Mouse (Mus musculus) midbrain, embryonic 14.5 days (tissue): ENCODE measurements around the gene Dpagt1. TPM values are rescaled to one million over a fixed set of nuclear protein-coding genes. Genes with fewer than 3 reads are reported as not detected.
"Not testable (repeated sequence)": the region's sequence is repeated elsewhere in the genome, so short reads cannot be mapped to it uniquely, and the experiment has no call there.

ENCODE experiments used
- ATAC-seq: fragments of 200-750 bp; cut with Nextera tagmentation; 2 replicates; pipeline ENCODE4 v1.8.0; 2017; ENCODE audit warnings: moderate number of reproducible peaks, moderate library complexity; ENCODE audit not compliant: low FRiP score, low TSS enrichment
- DNase-seq: peaks from one replicate; pipeline ENCODE4 v3.0.0-alpha.2; 2015
- H3K27ac ChIP-seq: fragments of 300-500 bp; sonication (generic); replicated peaks from 2 replicates; pipeline ENCODE4 v1.5.1; 2014; ENCODE audit warnings: mild to moderate bottlenecking, low read depth, low read length, moderate library complexity
- H3K27me3 ChIP-seq: fragments of 300-500 bp; sonication (generic); 2 replicates; pipeline ENCODE4 v1.6.1; 2014; ENCODE audit warnings: low read length, control low read depth, mixed read lengths; ENCODE audit not compliant: control insufficient read depth, insufficient read depth
- H3K36me3 ChIP-seq: fragments of 300-500 bp; sonication (generic); 2 replicates; pipeline ENCODE4 v1.6.1; 2014; ENCODE audit warnings: low read length, control low read depth; ENCODE audit not compliant: control insufficient read depth, insufficient read depth
- H3K4me1 ChIP-seq: fragments of 300-500 bp; sonication (generic); 2 replicates; pipeline ENCODE4 v1.6.1; 2014; ENCODE audit warnings: mild to moderate bottlenecking, antibody characterized with exemption, low read length, control low read depth; ENCODE audit not compliant: control insufficient read depth, insufficient read depth
- H3K4me2 ChIP-seq: fragments of 300-500 bp; sonication (generic); 2 replicates; pipeline ENCODE4 v1.6.1; 2014; ENCODE audit warnings: mild to moderate bottlenecking, low read length, moderate library complexity
- H3K4me3 ChIP-seq: fragments of 300-500 bp; sonication (generic); replicated peaks from 2 replicates; pipeline ENCODE4 v1.5.1; 2014; ENCODE audit warnings: low read depth, low read length
- H3K9ac ChIP-seq: fragments of 300-500 bp; sonication (generic); replicated peaks from 2 replicates; pipeline ENCODE4 v1.6.1; 2014; ENCODE audit warnings: mild to moderate bottlenecking, low read length, moderate library complexity
- H3K9me3 ChIP-seq: fragments of 300-500 bp; sonication (generic); 2 replicates; pipeline ENCODE4 v1.6.1; 2016; ENCODE audit warnings: low read length, control low read depth, mixed read lengths; ENCODE audit not compliant: control insufficient read depth
- WGBS: fragments of 180-500 bp; shearing (Covaris S2); extraction: QIAGEN DNeasy Blood & Tissue Kit; methylation state at CpG from one replicate; pipeline ENCODE4 v1.1.7; 2014; 5-methylcytosine and 5-hydroxymethylcytosine counted together
- microRNA-seq: library from miRNA; unstranded; fragments of <30 nt; microRNA quantifications from one replicate; pipeline ENCODE4, GENCODE M21; 2016
- polyA plus RNA-seq: library from polyadenylated mRNA; unstranded; fragments of >200 nt; fragmentation: Nextera tagmentation; extraction: Ambion mirVana; gene quantifications from 2 replicates; pipeline ENCODE4 v1.2.1, GENCODE M21; 2014

The Dpagt1 gene
- polyA plus RNA-seq, 1 experiment from 2014 or later: 37.0 TPM

DNA sequence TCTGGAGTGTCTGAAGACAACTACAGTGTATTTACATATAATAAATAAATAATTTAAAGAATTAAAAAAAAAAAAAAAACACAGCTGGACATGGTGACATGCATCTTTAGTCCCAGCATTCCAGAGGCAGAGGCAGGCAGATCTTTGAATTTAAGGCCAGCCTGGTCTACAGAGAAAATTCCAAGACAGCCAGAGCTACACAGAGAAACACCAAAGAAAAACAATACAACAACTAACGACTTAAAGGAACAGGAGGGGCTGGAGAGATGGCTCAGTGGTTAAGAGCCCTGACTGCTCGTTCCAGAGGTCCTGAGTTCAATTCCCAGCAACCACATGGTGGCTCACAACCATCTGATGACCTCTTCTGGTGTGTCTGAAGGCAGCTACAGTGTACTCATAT lies 51.5 kb downstream of the Dpagt1 start:
- not testable (repeated sequence) for H3K4me3 ChIP-seq, H3K9ac ChIP-seq, DNase-seq, H3K27me3 ChIP-seq, H3K9me3 ChIP-seq, H3K27ac ChIP-seq, H3K4me2 ChIP-seq, ATAC-seq
- WGBS: 93% methylated on average over 2 of the region's 2 CpGs
- H3K4me1 ChIP-seq: peaks cover 21% of the 10 kb centered on the region
- H3K36me3 ChIP-seq: peaks cover 17% of the 10 kb centered on the region

DNA sequence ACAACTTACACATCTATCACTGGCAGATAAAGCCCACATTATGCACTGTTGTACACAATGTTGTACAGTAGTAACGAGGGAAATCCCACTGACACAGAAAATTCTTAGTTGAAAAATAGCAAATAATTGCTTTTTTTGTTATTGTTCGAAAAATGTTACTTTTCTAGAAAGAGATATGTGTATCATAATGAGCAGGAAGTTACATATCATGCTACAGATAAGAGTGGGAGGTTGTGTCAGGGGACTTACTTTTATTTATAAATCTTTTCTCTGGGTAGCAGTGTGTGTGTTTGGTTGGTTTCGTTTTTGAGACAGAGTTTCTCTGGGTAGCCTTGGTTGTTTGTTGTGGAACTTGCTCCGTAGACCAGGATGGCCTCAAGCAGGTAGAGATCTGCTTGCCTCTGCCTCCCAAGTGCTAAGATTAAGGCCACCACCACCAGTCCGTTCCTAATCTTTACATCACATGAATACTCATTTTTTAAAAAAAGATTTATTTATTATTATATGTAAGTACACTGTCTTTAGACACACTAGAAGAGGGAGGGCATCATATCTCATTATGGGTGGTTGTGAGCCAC lies 52.4 kb downstream of the Dpagt1 start:
- H3K36me3 ChIP-seq: peaks cover 26% of the 10 kb centered on the region
- DNase-seq: no peak
- H3K4me3 ChIP-seq: peak overlapping the region; percentile 88
- ATAC-seq: no peak
- peaks cover 21% of the 10 kb centered on the region for H3K4me1 ChIP-seq
- peak overlapping the region; percentile 90; the same call in 1 of the 2 replicates for H3K27ac ChIP-seq
- peak overlapping the region; percentile 72 for H3K9ac ChIP-seq
- H3K4me2 ChIP-seq: peak overlapping the region; percentile 65
- WGBS: 91% methylated on average over 5 of the region's 5 CpGs
- H3K9me3 ChIP-seq: no peaks in the 10 kb centered on the region
- no peaks in the 10 kb centered on the region for H3K27me3 ChIP-seq

DNA sequence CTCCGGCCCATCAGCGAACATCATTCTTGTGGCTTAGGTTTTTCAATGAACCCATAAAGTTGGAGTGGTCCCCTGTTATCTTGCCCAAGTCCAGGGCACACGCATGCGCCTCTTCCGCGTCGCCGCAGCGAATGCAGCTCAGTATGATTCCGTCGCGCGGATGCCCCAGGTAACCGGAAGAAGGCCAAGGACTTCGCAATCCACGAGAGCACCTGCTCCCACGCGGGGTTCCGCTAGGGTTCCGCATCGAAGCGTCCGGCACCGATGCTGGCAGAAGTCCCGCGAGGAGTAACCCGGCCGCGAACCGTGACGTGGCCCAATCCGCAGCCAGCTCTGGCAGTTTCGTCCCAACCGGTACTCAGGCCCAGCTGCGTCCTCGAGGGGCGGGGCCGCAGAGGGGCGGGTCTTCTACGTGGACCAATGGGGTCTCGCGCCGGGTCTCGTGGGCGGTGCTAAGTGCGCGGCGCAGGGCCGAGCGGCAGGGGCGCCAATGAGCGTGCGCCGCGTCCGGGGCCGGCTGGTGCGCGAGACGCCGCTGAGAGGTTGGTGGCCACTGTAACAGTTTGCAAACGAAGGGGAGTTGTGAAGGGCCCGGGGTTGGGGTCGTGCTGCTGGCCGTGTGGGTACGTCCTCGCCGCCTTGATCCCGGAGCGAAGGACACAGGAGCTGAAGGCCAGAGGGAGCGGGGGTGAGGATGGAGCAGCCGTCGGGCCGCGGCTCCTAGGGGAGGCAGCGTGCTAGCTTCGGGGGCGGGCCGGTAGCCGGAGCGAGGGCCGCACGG lies 53.4 kb downstream of the Dpagt1 start, which contains the start of gene Hyou1:
TSS of gene Hyou1 (plus strand) at position 437 of the 781 bp plus-strand sequence.
- peaks cover 21% of the 10 kb centered on the region for H3K4me1 ChIP-seq
- under 1% methylated on average over 83 of the region's 83 CpGs for WGBS
- no peaks in the 10 kb centered on the region for H3K9me3 ChIP-seq
- peak within 1 kb of the TSS; percentile 91 for H3K9ac ChIP-seq
- ATAC-seq (peak; percentile 99), DNase-seq (peak; percentile 99)
- peak within 1 kb of the TSS; percentile 95 for H3K4me2 ChIP-seq
- peak within 1 kb of the TSS; percentile 88 for H3K4me3 ChIP-seq
- H3K36me3 ChIP-seq: peaks cover 36% of the 10 kb centered on the region
- H3K27me3 ChIP-seq: no peaks in the 10 kb centered on the region
- peak within 1 kb of the TSS; percentile 90 for H3K27ac ChIP-seq

DNA sequence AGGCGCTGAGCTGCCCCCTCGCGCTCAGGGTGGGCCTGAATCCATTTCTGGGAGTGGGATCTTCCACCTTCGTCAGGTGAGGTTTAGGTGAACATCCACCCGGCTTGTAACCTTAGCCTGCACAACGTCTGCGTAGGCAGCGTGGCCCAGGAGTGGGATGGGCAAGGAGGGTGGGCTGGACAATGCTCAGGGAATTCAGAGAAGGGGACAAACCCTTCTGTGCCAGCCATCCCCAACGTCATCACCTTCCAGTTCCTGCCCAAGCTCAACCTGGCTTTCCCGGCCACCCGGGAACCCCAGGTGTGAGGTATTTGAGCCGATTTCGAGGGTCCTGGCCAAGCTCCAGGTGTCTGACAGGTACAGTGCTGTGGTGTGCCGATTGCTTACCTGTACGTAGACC lies 54.0 kb downstream of the Dpagt1 start:
- H3K9ac ChIP-seq: peak overlapping the region; percentile 91
- H3K4me2 ChIP-seq: peak overlapping the region; percentile 95
- DNase-seq: no peak
- peaks cover 43% of the 10 kb centered on the region for H3K36me3 ChIP-seq
- 13% methylated on average over 15 of the region's 15 CpGs for WGBS
- H3K4me1 ChIP-seq: peaks cover 21% of the 10 kb centered on the region
- H3K9me3 ChIP-seq: no peaks in the 10 kb centered on the region
- peak overlapping the region; percentile 88 for H3K4me3 ChIP-seq
- peak; percentile 23; the same call in 1 of the 2 replicates for ATAC-seq
- H3K27me3 ChIP-seq: no peaks in the 10 kb centered on the region
- peak overlapping the region; percentile 85 for H3K27ac ChIP-seq

Small RNA genes lying within 50 kb of the gene (microRNA-seq; reads per million reads assigned to microRNA genes)
- not detected for gene Gm44335

Other genes with a start within 250 kb of the Dpagt1 start
- gene Mfrp, start 224.3 kb upstream of the Dpagt1 start, polyA plus RNA-seq: 0.09 and 0.11 TPM in 2 replicates
- 3.7 and 4.0 TPM in 2 replicates for gene C1qtnf5, start 218.8 kb upstream of the Dpagt1 start, polyA plus RNA-seq
- 0.11 and 0.12 TPM in 2 replicates for gene Gm49380, start 212.5 kb upstream of the Dpagt1 start, polyA plus RNA-seq
- gene Rnf26, start 212.5 kb upstream of the Dpagt1 start, polyA plus RNA-seq: 25.7 and 29.9 TPM in 2 replicates
- gene Mcam, start 191.6 kb upstream of the Dpagt1 start, polyA plus RNA-seq: 6.1 and 13.2 TPM in 2 replicates
- 20.1 and 27.6 TPM in 2 replicates for gene Cbl, start 92.0 kb upstream of the Dpagt1 start, polyA plus RNA-seq
- not detected in 2 replicates for gene Ccdc153, start 85.3 kb upstream of the Dpagt1 start, polyA plus RNA-seq
- 0.49 and 0.57 TPM in 2 replicates for gene Pdzd3, start 74.5 kb upstream of the Dpagt1 start, polyA plus RNA-seq
- gene Nlrx1, start 57.4 kb upstream of the Dpagt1 start, polyA plus RNA-seq: 3.7 and 3.9 TPM in 2 replicates
- 18.9 and 20.1 TPM in 2 replicates for gene Abcg4, start 37.4 kb upstream of the Dpagt1 start, polyA plus RNA-seq
- gene Hinfp, start 20.3 kb upstream of the Dpagt1 start, polyA plus RNA-seq: 15.9 and 24.7 TPM in 2 replicates
- gene C2cd2l, start 5.7 kb upstream of the Dpagt1 start, polyA plus RNA-seq: 25.2 and 25.5 TPM in 2 replicates
- 98.1 and 128 TPM in 2 replicates for gene H2afx, start 8.7 kb downstream of the Dpagt1 start, polyA plus RNA-seq
- gene Hmbs, start 18.2 kb downstream of the Dpagt1 start, polyA plus RNA-seq: 53.5 and 64.7 TPM in 2 replicates
- gene Vps11, start 35.7 kb downstream of the Dpagt1 start, polyA plus RNA-seq: 34.4 and 36.7 TPM in 2 replicates
- 18.2 and 27.1 TPM in 2 replicates for gene Hyou1, start 53.5 kb downstream of the Dpagt1 start, polyA plus RNA-seq
- gene Slc37a4, start 70.8 kb downstream of the Dpagt1 start, polyA plus RNA-seq: 42.9 and 46.8 TPM in 2 replicates
- 1,282 and 1,427 TPM in 2 replicates for gene Rps25, start 81.1 kb downstream of the Dpagt1 start, polyA plus RNA-seq
- 329 and 359 TPM in 2 replicates for gene Trappc4, start 81.6 kb downstream of the Dpagt1 start, polyA plus RNA-seq
- gene Ccdc84, start 92.5 kb downstream of the Dpagt1 start, polyA plus RNA-seq: 33.3 and 36.4 TPM in 2 replicates
- not detected in 2 replicates for gene Foxr1, start 115.1 kb downstream of the Dpagt1 start, polyA plus RNA-seq
- gene Upk2, start 129.0 kb downstream of the Dpagt1 start, polyA plus RNA-seq: not detected in 2 replicates
- 12.6 and 14.9 TPM in 2 replicates for gene Bcl9l, start 156.8 kb downstream of the Dpagt1 start, polyA plus RNA-seq
- gene Cxcr5, start 235.9 kb downstream of the Dpagt1 start, polyA plus RNA-seq: 0.11 TPM in 1 of 2 replicates, not detected in the other